Mouse (Mus musculus) neural tube, embryonic 13.5 days (tissue): ENCODE measurements around the gene Eif2b3. TPM values are rescaled to one million over a fixed set of nuclear protein-coding genes. Genes with fewer than 3 reads are reported as not detected.

Experiments
- polyA plus RNA-seq: library from polyadenylated mRNA; unstranded; fragments of >200 nt; fragmentation: Nextera tagmentation; extraction: Ambion mirVana; gene quantifications from 2 replicates; pipeline ENCODE4 v1.2.1, GENCODE M21; 2015

Gene Eif2b3
- polyA plus RNA-seq, 1 experiment from 2014 or later, result 48.9 TPM

Other genes with a start within 250 kb of the Eif2b3 start
- gene Toe1, start 211.8 kb upstream of the Eif2b3 start, polyA plus RNA-seq, result 26.5 and 33.0 TPM in 2 replicates
- 6.5 and 8.3 TPM in 2 replicates for gene Mutyh, start 211.7 kb upstream of the Eif2b3 start, polyA plus RNA-seq
- gene Hpdl, start 197.7 kb upstream of the Eif2b3 start, polyA plus RNA-seq, result 1.2 and 2.7 TPM in 2 replicates
- gene Zswim5, start 142.0 kb upstream of the Eif2b3 start, polyA plus RNA-seq, result 7.7 and 8.1 TPM in 2 replicates
- 72.7 and 76.8 TPM in 2 replicates for gene Urod, start 25.0 kb upstream of the Eif2b3 start, polyA plus RNA-seq
- 25.6 and 26.7 TPM in 2 replicates for gene Hectd3, start 24.1 kb upstream of the Eif2b3 start, polyA plus RNA-seq
- gene Ptch2, start 76.7 kb downstream of the Eif2b3 start, polyA plus RNA-seq, result 6.4 and 7.4 TPM in 2 replicates
- gene Btbd19, start 106.3 kb downstream of the Eif2b3 start, polyA plus RNA-seq, result 3.2 and 4.7 TPM in 2 replicates
- not detected in 2 replicates for gene Tctex1d4, start 107.4 kb downstream of the Eif2b3 start, polyA plus RNA-seq
- 16.0 and 20.7 TPM in 2 replicates for gene Plk3, start 114.6 kb downstream of the Eif2b3 start, polyA plus RNA-seq
- 493 and 532 TPM in 2 replicates for gene Rps8, start 136.8 kb downstream of the Eif2b3 start, polyA plus RNA-seq
- gene Kif2c, start 163.2 kb downstream of the Eif2b3 start, polyA plus RNA-seq, result 11.8 and 16.1 TPM in 2 replicates
- gene Tmem53, start 232.5 kb downstream of the Eif2b3 start, polyA plus RNA-seq, result 5.9 and 6.5 TPM in 2 replicates
- gene Armh1, start 232.7 kb downstream of the Eif2b3 start, polyA plus RNA-seq, result 0.28 and 0.66 TPM in 2 replicates